Mouse (Mus musculus) lung, postnatal 0 days (tissue): ENCODE measurements at regions not wholly inside any gene's neighbourhood (a gene's known extent, or its start where the extent isn't known, plus 50 kb on each side); places are given as distances from the start of the nearest gene placed in this dataset.
"Not testable (repeated sequence)": the region's sequence is repeated elsewhere in the genome, so short reads cannot be mapped to it uniquely, and the experiment has no call there.

Source experiments
- ATAC-seq: fragments of 200-750 bp; cut with Nextera tagmentation; 2 replicates; pipeline ENCODE4 v1.8.0; 2017; ENCODE audit warnings: moderate library complexity
- DNase-seq: peaks from one replicate; pipeline ENCODE4 v3.0.0-alpha.2; 2016; ENCODE audit warnings: low spot score
- H3K27ac ChIP-seq: fragments of 300-500 bp; sonication (generic); 2 replicates; pipeline ENCODE4 v1.5.1; 2014; ENCODE audit warnings: antibody characterized with exemption, mild to moderate bottlenecking, low read length, mixed read lengths
- H3K27me3 ChIP-seq: fragments of 300-500 bp; sonication (generic); replicated peaks from 2 replicates; pipeline ENCODE4 v1.6.1; 2014; ENCODE audit warnings: low read length, mixed read lengths; ENCODE audit not compliant: insufficient read depth
- H3K36me3 ChIP-seq: fragments of 300-500 bp; sonication (generic); 2 replicates; pipeline ENCODE4 v1.6.1; 2014; ENCODE audit warnings: low read length, mixed read lengths; ENCODE audit not compliant: insufficient read depth
- H3K4me1 ChIP-seq: fragments of 300-500 bp; sonication (generic); 2 replicates; pipeline ENCODE4 v1.6.1; 2014; ENCODE audit warnings: antibody characterized with exemption, low read depth, low read length, mixed read lengths; ENCODE audit not compliant: insufficient read depth
- H3K4me2 ChIP-seq: fragments of 300-500 bp; sonication (generic); replicated peaks from 2 replicates; pipeline ENCODE4 v1.6.1; 2014; ENCODE audit warnings: low read depth, mild to moderate bottlenecking, low read length, moderate library complexity, mixed read lengths
- H3K4me3 ChIP-seq: fragments of 300-500 bp; sonication (generic); 2 replicates; pipeline ENCODE4 v1.5.1; 2014; ENCODE audit warnings: low read depth, low read length
- H3K9ac ChIP-seq: fragments of 300-500 bp; sonication (generic); replicated peaks from 2 replicates; pipeline ENCODE4 v1.6.1; 2014; ENCODE audit warnings: low read depth, mild to moderate bottlenecking
- H3K9me3 ChIP-seq: fragments of 300-500 bp; sonication (generic); 2 replicates; pipeline ENCODE4 v1.6.1; 2016; ENCODE audit warnings: low read length, mixed read lengths
- CTCF ChIP-seq: IDR thresholded peaks from 2 replicates; pipeline ENCODE4 v1.5.1; 2016; ENCODE audit warnings: antibody characterized with exemption, mild to moderate bottlenecking
- EP300 ChIP-seq: IDR thresholded peaks from 2 replicates; pipeline ENCODE4 v1.6.1; 2016; ENCODE audit warnings: antibody characterized with exemption, mild to moderate bottlenecking, control low read depth
- WGBS: fragments of 180-500 bp; shearing (Covaris S2); extraction: QIAGEN DNeasy Blood & Tissue Kit; methylation state at CpG from one replicate; pipeline ENCODE4 v1.1.7; 2014; 5-methylcytosine and 5-hydroxymethylcytosine counted together

- Histone ChIP-seq H3K9ac (no peak overlapping the region), H3K27me3 (no peaks in the 10 kb centered on the region), H3K36me3 (no peaks in the 10 kb centered on the region), H3K4me1 (no peaks in the 10 kb centered on the region), H3K4me3 (no peak overlapping the region), H3K27ac (no peak overlapping the region), H3K9me3 (no peaks in the 10 kb centered on the region), H3K4me2 (no peak overlapping the region)
- no peak for DNase-seq
- no peak for ATAC-seq
- TF ChIP-seq CTCF = no peak
- TF ChIP-seq EP300 = no peak
- WGBS = 51% methylated on average over 3 of the region's 3 CpGs
These were observed 211.4 kb upstream of the Pum3 start for GRCm38 (mm10) chr19:27641001-27641400.

- no peak overlapping the region for H3K9ac ChIP-seq
- no peaks in the 10 kb centered on the region for H3K27me3 ChIP-seq
- no peak for DNase-seq
- H3K4me1 ChIP-seq = no peaks in the 10 kb centered on the region
- 64% methylated on average over 6 of the region's 6 CpGs for WGBS
- no peak overlapping the region for H3K4me3 ChIP-seq
- H3K36me3 ChIP-seq = no peaks in the 10 kb centered on the region
- no peaks in the 10 kb centered on the region for H3K9me3 ChIP-seq
- TF ChIP-seq EP300 (no peak), CTCF (no peak)
- ATAC-seq = no peak
- H3K4me2 ChIP-seq = no peak overlapping the region
- H3K27ac ChIP-seq = no peak overlapping the region
These were observed 203.5 kb upstream of the Pum3 start for GRCm38 (mm10) chr19:27633105-27633504.

- 85% methylated on average over 1 of the region's 1 CpGs for WGBS
These were observed 198.0 kb upstream of the Pum3 start for GRCm38 (mm10) chr19:27627626-27628025.

GRCm38 (mm10) chr19:27617522-27617921 lies 187.9 kb upstream of the Pum3 start:
- Histone ChIP-seq H3K36me3 (no peaks in the 10 kb centered on the region), H3K4me1 (no peaks in the 10 kb centered on the region), H3K27me3 (no peaks in the 10 kb centered on the region), H3K4me2 (no peak overlapping the region), H3K27ac (no peak overlapping the region), H3K9ac (no peak overlapping the region), H3K9me3 (no peaks in the 10 kb centered on the region), H3K4me3 (no peak overlapping the region)
- 37% methylated on average over 5 of the region's 5 CpGs for WGBS
- ATAC-seq (no peak), DNase-seq (no peak)
- TF ChIP-seq CTCF (no peak), EP300 (no peak)

More at GRCm38 (mm10) chr19:27627626-27628025, 198.0 kb upstream of the Pum3 start:
- Histone ChIP-seq H3K4me3 (no peak overlapping the region), H3K4me1 (no peaks in the 10 kb centered on the region), H3K27ac (no peak overlapping the region), H3K9me3 (no peaks in the 10 kb centered on the region), H3K4me2 (no peak overlapping the region), H3K9ac (no peak overlapping the region), H3K36me3 (no peaks in the 10 kb centered on the region), H3K27me3 (no peaks in the 10 kb centered on the region)
- TF ChIP-seq EP300 = no peak
- TF ChIP-seq CTCF = no peak
- ATAC-seq (no peak), DNase-seq (no peak)

DNA sequence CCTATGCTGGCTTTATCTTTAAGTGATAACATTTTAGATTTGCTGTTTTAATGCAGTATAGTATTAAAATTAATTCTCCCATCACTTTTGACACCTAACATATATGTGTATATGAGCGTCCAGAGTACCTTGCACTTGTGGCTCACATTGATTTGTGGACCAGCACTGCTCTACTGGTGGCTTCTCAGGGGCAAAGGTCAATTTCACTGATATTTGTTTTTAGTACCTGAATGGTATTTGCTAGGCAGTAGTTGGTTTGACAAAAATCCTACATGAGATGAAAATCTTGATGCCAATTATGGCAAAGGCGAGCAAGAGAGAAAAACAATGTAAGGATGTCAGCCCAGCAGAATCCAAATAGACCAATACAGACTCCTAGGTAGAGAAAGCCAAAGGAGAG lies 177.3 kb upstream of the Pum3 start:
- H3K9ac ChIP-seq = no peak overlapping the region
- H3K4me3 ChIP-seq = no peak overlapping the region
- no peaks in the 10 kb centered on the region for H3K4me1 ChIP-seq
- TF ChIP-seq CTCF = no peak
- TF ChIP-seq EP300 = no peak
- no peaks in the 10 kb centered on the region for H3K9me3 ChIP-seq
- 85% methylated on average over 2 of the region's 2 CpGs for WGBS
- ATAC-seq (no peak), DNase-seq (no peak)
- H3K4me2 ChIP-seq = no peak overlapping the region
- H3K36me3 ChIP-seq = no peaks in the 10 kb centered on the region
- H3K27me3 ChIP-seq = no peaks in the 10 kb centered on the region
- H3K27ac ChIP-seq = no peak overlapping the region

DNA sequence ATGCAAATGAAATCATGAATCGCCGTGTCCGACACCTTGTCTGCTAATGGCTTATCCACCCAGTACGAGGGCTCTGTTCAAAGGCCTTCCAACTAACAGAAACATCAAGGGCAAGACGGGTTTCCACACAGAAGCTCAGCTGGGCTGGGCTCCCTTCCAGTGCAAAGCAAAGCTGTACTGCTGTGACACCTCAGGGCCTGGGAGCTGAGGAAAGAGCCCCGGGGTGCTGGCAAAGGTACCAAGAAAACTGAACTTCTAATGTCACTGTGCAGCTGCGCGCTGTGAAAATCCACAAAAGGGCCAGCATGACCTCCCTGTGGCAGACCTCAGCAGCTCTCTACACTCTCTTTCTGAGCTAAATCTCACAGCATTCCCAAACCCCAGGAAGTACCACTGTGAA lies 173.7 kb upstream of the Pum3 start:
- Histone ChIP-seq H3K27ac (no peak overlapping the region), H3K4me1 (no peaks in the 10 kb centered on the region), H3K9ac (no peak overlapping the region), H3K4me3 (no peak overlapping the region), H3K9me3 (no peaks in the 10 kb centered on the region), H3K36me3 (no peaks in the 10 kb centered on the region), H3K4me2 (no peak overlapping the region), H3K27me3 (no peaks in the 10 kb centered on the region)
- TF ChIP-seq EP300 (no peak), CTCF (no peak)
- WGBS = 20% methylated on average over 8 of the region's 8 CpGs
- ATAC-seq = no peak
- DNase-seq = no peak

DNA sequence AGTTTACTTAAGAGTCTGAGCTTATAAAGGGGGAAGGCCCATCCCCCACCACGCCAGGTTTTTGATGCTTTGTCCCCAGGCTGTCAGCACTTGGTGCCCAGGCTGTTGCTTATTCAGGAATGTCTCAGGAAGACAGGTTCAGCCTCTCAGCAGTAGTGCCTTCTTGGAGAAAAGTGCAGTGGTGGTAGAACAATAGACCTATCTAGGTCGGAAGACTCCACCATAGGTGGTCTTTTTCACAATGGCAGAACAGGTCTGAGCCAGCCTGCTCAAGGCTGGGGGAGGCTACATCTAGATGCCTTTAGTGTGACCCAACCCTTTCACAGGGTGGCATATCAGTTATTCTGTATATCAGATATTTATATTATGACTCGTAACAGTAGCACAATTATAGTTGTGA lies 171.9 kb upstream of the Pum3 start:
- Histone ChIP-seq H3K9me3 (no peaks in the 10 kb centered on the region), H3K27ac (no peak overlapping the region), H3K4me2 (no peak overlapping the region), H3K4me3 (no peak overlapping the region), H3K36me3 (no peaks in the 10 kb centered on the region), H3K9ac (no peak overlapping the region), H3K4me1 (no peaks in the 10 kb centered on the region), H3K27me3 (no peaks in the 10 kb centered on the region)
- ATAC-seq (no peak), DNase-seq (no peak)
- 81% methylated on average over 3 of the region's 3 CpGs for WGBS
- TF ChIP-seq EP300 (no peak), CTCF (no peak)

DNA sequence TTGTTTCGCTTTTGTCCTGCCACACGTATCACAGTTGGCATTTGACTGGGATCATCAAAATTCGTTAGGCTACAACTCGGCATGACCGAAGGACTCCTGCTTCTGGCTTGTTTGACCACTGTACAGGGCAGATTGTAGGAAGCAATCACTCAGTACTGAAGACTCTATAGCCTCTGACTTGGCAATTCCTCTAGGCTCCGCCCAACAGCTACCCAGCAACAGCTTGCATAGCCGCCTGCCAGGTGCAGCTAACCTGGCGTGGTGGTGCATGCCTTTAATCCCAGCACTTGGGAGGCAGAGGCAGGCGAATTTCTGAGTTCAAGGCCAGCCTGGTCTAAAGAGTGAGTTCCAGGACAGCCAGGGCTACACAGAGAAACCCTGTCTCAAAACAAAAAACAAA lies 170.8 kb upstream of the Pum3 start:
- not testable (repeated sequence) for H3K27me3 ChIP-seq, H3K4me1 ChIP-seq, ATAC-seq, H3K9ac ChIP-seq, H3K36me3 ChIP-seq, H3K27ac ChIP-seq, H3K4me3 ChIP-seq, DNase-seq, H3K4me2 ChIP-seq, H3K9me3 ChIP-seq
- WGBS = 88% methylated on average over 8 of the region's 9 CpGs
